Mouse (Mus musculus) liver, adult 2 months (tissue): ENCODE data around the gene Ice2. TPM values are rescaled to one million over a fixed set of nuclear protein-coding genes. Genes with fewer than 3 reads are reported as not detected.

Experiments
- DNase-seq: peaks from one replicate; pipeline ENCODE4 v3.0.0-alpha.2; 2011; ENCODE audit warnings: low read depth, low spot score; ENCODE audit errors: extremely low read depth
- H3K27ac ChIP-seq: fragments of 200-500 bp; replicated peaks from 2 replicates; pipeline ENCODE4 v1.5.1; 2012; ENCODE audit warnings: low read depth, mild to moderate bottlenecking, control low read depth, inconsistent platforms, low read length; ENCODE audit not compliant: insufficient read depth
- H3K27me3 ChIP-seq: fragments of 200-500 bp; 2 replicates; pipeline ENCODE4 v1.6.1; 2012; ENCODE audit warnings: mild to moderate bottlenecking, moderate library complexity, low read length, inconsistent platforms; ENCODE audit not compliant: control insufficient read depth, insufficient read depth
- H3K36me3 ChIP-seq: fragments of 200-500 bp; 2 replicates; pipeline ENCODE4 v1.6.1; 2012; ENCODE audit warnings: low read length, inconsistent platforms; ENCODE audit not compliant: control insufficient read depth, insufficient read depth
- H3K4me1 ChIP-seq: fragments of 200-500 bp; 2 replicates; pipeline ENCODE4 v1.6.1; 2011; ENCODE audit warnings: low read length; ENCODE audit not compliant: control insufficient read depth, insufficient read depth
- H3K4me3 ChIP-seq: fragments of 200-500 bp; 2 replicates; pipeline ENCODE4 v1.5.1; 2011; ENCODE audit warnings: low read depth, mild to moderate bottlenecking, control low read depth, low read length, moderate library complexity; ENCODE audit not compliant: insufficient read depth
- H3K79me2 ChIP-seq: fragments of 200-500 bp; 2 replicates; pipeline ENCODE4 v1.6.1; 2012; ENCODE audit warnings: inconsistent platforms, mild to moderate bottlenecking, low read length, moderate library complexity; ENCODE audit not compliant: control insufficient read depth, insufficient read depth
- H3K9ac ChIP-seq: fragments of 200-500 bp; 2 replicates; pipeline ENCODE4 v1.6.1; 2012; ENCODE audit warnings: low read depth, mild to moderate bottlenecking, control low read depth, inconsistent platforms, low read length
- CTCF ChIP-seq: fragments of 200-500 bp; IDR thresholded peaks from 2 replicates; pipeline ENCODE4 v1.5.1; 2011; ENCODE audit warnings: low read depth, low read length, control low read depth
- POLR2A ChIP-seq: fragments of 200-500 bp; IDR thresholded peaks from 2 replicates; pipeline ENCODE4 v1.6.1; 2011; ENCODE audit warnings: low read length, control low read depth; ENCODE audit not compliant: insufficient read depth; ENCODE audit errors: extremely low read depth
- WGBS: fragments of 180-500 bp; shearing (Covaris S2); methylation state at CpG from one replicate; pipeline ENCODE4 v1.1.7; 2018; 5-methylcytosine and 5-hydroxymethylcytosine counted together
- polyA plus RNA-seq: library from polyadenylated mRNA; depleted of rRNA; stranded (reverse); fragments of >200 nt; gene quantifications from 2 replicates; pipeline ENCODE4 v1.2.3, GENCODE M21; 2012
- total RNA-seq: library from RNA; depleted of rRNA; stranded (reverse); fragments of >200 nt; gene quantifications from 2 replicates; pipeline ENCODE4 v1.2.3, GENCODE M21; 2014

The Ice2 gene
- total and polyA plus RNA-seq, 2 experiments, result 2.0 to 12.3 TPM

- H3K27me3 ChIP-seq, result no peaks in the 10 kb centered on the region
These were observed 21.8 kb downstream of the Ice2 start for GRCm38 (mm10) chr9:69419476-69419875.

GRCm38 (mm10) chr9:69430531-69430930 lies 32.8 kb downstream of the Ice2 start:
- no peak for TF ChIP-seq POLR2A
- TF ChIP-seq CTCF, result no peak
- Histone ChIP-seq H3K79me2 (no peaks in the 10 kb centered on the region), H3K27ac (no peak overlapping the region), H3K9ac (no peak overlapping the region), H3K4me1 (no peaks in the 10 kb centered on the region), H3K27me3 (no peaks in the 10 kb centered on the region), H3K36me3 (peaks cover 46% of the 10 kb centered on the region), H3K4me3 (no peak overlapping the region)
- no peak for DNase-seq
- 92% methylated on average over 3 of the region's 3 CpGs for WGBS

More at GRCm38 (mm10) chr9:69419476-69419875, 21.8 kb downstream of the Ice2 start:
- Histone ChIP-seq H3K4me3 (no peak overlapping the region), H3K27ac (no peak overlapping the region), H3K9ac (no peak overlapping the region), H3K79me2 (no peaks in the 10 kb centered on the region), H3K4me1 (no peaks in the 10 kb centered on the region), H3K36me3 (peaks cover 62% of the 10 kb centered on the region)
- TF ChIP-seq POLR2A (no peak), CTCF (peak; percentile 9; the same call in 1 of the 2 replicates)
- DNase-seq, result no peak
- 98% methylated on average over 1 of the region's 1 CpGs for WGBS

GRCm38 (mm10) chr9:69431863-69432555 lies 34.3 kb downstream of the Ice2 start:
- no peaks in the 10 kb centered on the region for H3K4me1 ChIP-seq
- TF ChIP-seq POLR2A (no peak), CTCF (no peak)
- WGBS, result 94% methylated on average over 6 of the region's 6 CpGs
- peaks cover 36% of the 10 kb centered on the region for H3K36me3 ChIP-seq
- no peak overlapping the region for H3K9ac ChIP-seq
- H3K79me2 ChIP-seq, result no peaks in the 10 kb centered on the region
- no peaks in the 10 kb centered on the region for H3K27me3 ChIP-seq
- no peak for DNase-seq
- no peak overlapping the region for H3K27ac ChIP-seq
- H3K4me3 ChIP-seq, result no peak overlapping the region

- Histone ChIP-seq H3K27ac (no peak overlapping the region), H3K36me3 (peaks cover 15% of the 10 kb centered on the region), H3K4me1 (peaks cover 1% of the 10 kb centered on the region; the same call in 1 of the 2 replicates), H3K9ac (no peak overlapping the region), H3K4me3 (no peak overlapping the region), H3K27me3 (no peaks in the 10 kb centered on the region), H3K79me2 (no peaks in the 10 kb centered on the region)
- 51% methylated on average over 10 of the region's 10 CpGs for WGBS
- no peak for DNase-seq
- TF ChIP-seq POLR2A (no peak), CTCF (no peak)
These were observed 37.5 kb downstream of the Ice2 start for GRCm38 (mm10) chr9:69435194-69435593.

GRCm38 (mm10) chr9:69435662-69436061 lies 38.0 kb downstream of the Ice2 start:
- Histone ChIP-seq H3K36me3 (peaks cover 15% of the 10 kb centered on the region), H3K4me1 (peaks cover 1% of the 10 kb centered on the region; the same call in 1 of the 2 replicates), H3K27ac (no peak overlapping the region), H3K9ac (no peak overlapping the region), H3K4me3 (no peak overlapping the region), H3K79me2 (no peaks in the 10 kb centered on the region), H3K27me3 (no peaks in the 10 kb centered on the region)
- DNase-seq, result no peak
- TF ChIP-seq CTCF, result no peak
- no peak for TF ChIP-seq POLR2A

GRCm38 (mm10) chr9:69439805-69440357 lies 42.2 kb downstream of the Ice2 start:
- Histone ChIP-seq H3K4me3 (no peak overlapping the region), H3K4me1 (peaks cover 11% of the 10 kb centered on the region), H3K79me2 (no peaks in the 10 kb centered on the region), H3K9ac (no peak overlapping the region), H3K36me3 (no peaks in the 10 kb centered on the region), H3K27me3 (no peaks in the 10 kb centered on the region), H3K27ac (no peak overlapping the region)
- 13% methylated on average over 7 of the region's 7 CpGs for WGBS
- DNase-seq, result peak; percentile 88
- TF ChIP-seq POLR2A (no peak), CTCF (peak; percentile 28; the same call in 1 of the 2 replicates)
